Mouse (Mus musculus) kidney, embryonic 15.5 days (tissue): ENCODE results near the gene Scgb1b15. TPM values are rescaled to one million over a fixed set of nuclear protein-coding genes. Genes with fewer than 3 reads are reported as not detected.
"Not testable (repeated sequence)": the region's sequence is repeated elsewhere in the genome, so short reads cannot be mapped to it uniquely, and the experiment has no call there.

Experiments
- ATAC-seq: fragments of 200-750 bp; cut with Nextera tagmentation; replicated peaks from 2 replicates; pipeline ENCODE4 v1.8.0; 2017; ENCODE audit warnings: moderate TSS enrichment; ENCODE audit not compliant: low FRiP score
- H3K27ac ChIP-seq: fragments of 300-500 bp; sonication (generic); 2 replicates; pipeline ENCODE4 v1.5.1; 2015; ENCODE audit warnings: mild to moderate bottlenecking, inconsistent platforms
- H3K27me3 ChIP-seq: fragments of 300-500 bp; sonication (generic); 2 replicates; pipeline ENCODE4 v1.6.1; 2015; ENCODE audit warnings: inconsistent platforms
- H3K36me3 ChIP-seq: fragments of 300-500 bp; sonication (generic); 2 replicates; pipeline ENCODE4 v1.6.1; 2015; ENCODE audit warnings: inconsistent platforms
- H3K4me1 ChIP-seq: fragments of 300-500 bp; sonication (generic); 2 replicates; pipeline ENCODE4 v1.6.1; 2015; ENCODE audit warnings: inconsistent platforms
- H3K4me2 ChIP-seq: fragments of 300-500 bp; sonication (generic); 2 replicates; pipeline ENCODE4 v1.6.1; 2015; ENCODE audit warnings: moderate library complexity, mild to moderate bottlenecking, inconsistent platforms
- H3K4me3 ChIP-seq: fragments of 300-500 bp; sonication (generic); replicated peaks from 2 replicates; pipeline ENCODE4 v1.5.1; 2015; ENCODE audit warnings: mild to moderate bottlenecking, inconsistent platforms
- H3K9ac ChIP-seq: fragments of 300-500 bp; sonication (generic); 2 replicates; pipeline ENCODE4 v1.6.1; 2015; ENCODE audit warnings: mild to moderate bottlenecking, inconsistent platforms
- H3K9me3 ChIP-seq: fragments of 300-500 bp; sonication (generic); replicated peaks from 2 replicates; pipeline ENCODE4 v1.6.1; 2016; ENCODE audit warnings: inconsistent platforms
- polyA plus RNA-seq: library from polyadenylated mRNA; unstranded; fragments of >200 nt; fragmentation: Nextera tagmentation; extraction: Ambion mirVana; gene quantifications from 2 replicates; pipeline ENCODE4 v1.2.1, GENCODE M21; 2015

Gene Scgb1b15
- not detected in 2 replicates for polyA plus RNA-seq

DNA sequence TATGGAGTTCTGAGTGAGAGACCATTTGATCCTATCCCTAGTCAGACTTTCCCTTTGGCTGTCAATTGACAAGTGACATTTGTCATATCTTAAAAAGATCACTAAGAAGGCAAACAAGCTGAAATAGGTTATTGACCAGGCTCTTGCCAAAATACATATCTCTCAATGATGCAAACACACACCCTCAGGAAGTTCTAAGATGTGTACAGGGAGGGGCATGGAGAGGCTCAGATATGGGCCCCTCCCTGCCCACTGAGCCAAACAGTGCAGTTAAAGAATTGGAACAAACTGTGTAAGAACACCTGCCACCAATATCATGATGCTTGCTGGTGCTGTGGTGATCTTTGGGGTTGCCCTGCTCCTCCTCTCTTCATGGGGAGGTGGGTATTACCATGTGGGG lies at the start of gene Scgb1b15:
Gene Scgb1b15 (plus strand): TSS at position 301 of the 400 bp plus-strand sequence.
- not testable (repeated sequence) for H3K4me1 ChIP-seq, H3K27me3 ChIP-seq, H3K27ac ChIP-seq, H3K9ac ChIP-seq, H3K36me3 ChIP-seq, H3K4me2 ChIP-seq, H3K4me3 ChIP-seq, ATAC-seq, H3K9me3 ChIP-seq

DNA sequence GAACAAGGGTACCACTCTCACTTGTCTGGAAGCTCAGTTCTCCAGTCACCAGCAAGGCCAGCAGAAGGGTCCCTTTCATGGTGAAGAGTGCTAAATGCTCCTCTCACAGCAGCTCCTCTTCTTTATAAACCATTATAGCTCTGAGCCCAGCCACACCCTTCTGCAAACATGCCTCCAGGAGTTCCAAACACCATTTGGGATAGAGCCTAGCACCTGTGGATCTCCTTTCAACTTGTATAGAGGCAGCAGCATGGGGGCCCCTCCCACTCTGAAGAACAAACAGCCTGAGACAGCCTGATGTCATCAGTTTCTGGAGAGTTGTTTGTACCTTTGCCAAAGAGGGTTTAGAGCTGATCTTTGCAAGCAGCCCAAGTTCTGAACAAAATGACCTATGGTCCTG lies 6.8 kb upstream of the Scgb1b15 start, which contains the start of gene Scgb2b15:
Gene Scgb2b15 (minus strand): TSS at position 101 of the 400 bp plus-strand sequence.
- not testable (repeated sequence) for H3K27ac ChIP-seq, ATAC-seq, H3K9ac ChIP-seq, H3K36me3 ChIP-seq, H3K4me1 ChIP-seq, H3K4me3 ChIP-seq, H3K4me2 ChIP-seq, H3K9me3 ChIP-seq, H3K27me3 ChIP-seq

Other genes starting within 250 kb of the Scgb1b15 start
- not detected in 2 replicates for gene Scgb2b15, start 6.9 kb upstream of the Scgb1b15 start, polyA plus RNA-seq
- not detected in 2 replicates for gene Scgb2b17, start 220.0 kb downstream of the Scgb1b15 start, polyA plus RNA-seq
- gene Scgb1b17, start 226.9 kb downstream of the Scgb1b15 start, polyA plus RNA-seq = not detected in 2 replicates